Mouse (Mus musculus) lung, postnatal 0 days (tissue): ENCODE measurements around the gene Hist1h3g.
"Not testable (repeated sequence)": the region's sequence is repeated elsewhere in the genome, so short reads cannot be mapped to it uniquely, and the experiment has no call there.

Source experiments
- CTCF ChIP-seq: IDR thresholded peaks from 2 replicates; pipeline ENCODE4 v1.5.1; 2016; ENCODE audit warnings: antibody characterized with exemption, mild to moderate bottlenecking
- EP300 ChIP-seq: IDR thresholded peaks from 2 replicates; pipeline ENCODE4 v1.6.1; 2016; ENCODE audit warnings: antibody characterized with exemption, mild to moderate bottlenecking, control low read depth

- not testable (repeated sequence) for TF ChIP-seq CTCF, EP300
Observed at GRCm38 (mm10) chr13:23539821-23540220, 4.6 kb downstream of the Hist1h3g start.
